Mouse (Mus musculus): Measurements from ENCODE around the gene Mkrn2. TPM values are rescaled to one million over a fixed set of nuclear protein-coding genes. Genes with fewer than 3 reads are reported as not detected.
"Not testable (repeated sequence)": the region's sequence is repeated elsewhere in the genome, so short reads cannot be mapped to it uniquely, and the experiment has no call there.

Mkrn2 gene
- total RNA-seq, 2 experiments from 2014 or later = 34.4 to 34.6 TPM

- DNase-seq (ENCODE audit: low spot score in 2 of 2) = no peak
- intact Hi-C loops (cut with DNase I) = loop anchor here (5.0 kb wide), 1 partner anchor 76 kb away; the partner anchor contains the start of gene Raf1
Measured at GRCm38 (mm10) chr6:115601322-115601714, 384 bp upstream of the Mkrn2 start.

GRCm38 (mm10) chr6:115606461-115606860 lies 4.8 kb downstream of the Mkrn2 start:
- intact Hi-C loops (cut with DNase I) = no loop called here
- no peak for DNase-seq (ENCODE audit: low spot score in 2 of 2)

GRCm38 (mm10) chr6:115607429-115607828 lies 5.7 kb downstream of the Mkrn2 start:
- intact Hi-C loops (cut with DNase I) = no loop called here
- DNase-seq (ENCODE audit: low spot score in 2 of 2) = peak; percentile 41 to 44

- no peak for DNase-seq (ENCODE audit: low spot score in 2 of 2)
- intact Hi-C loops (cut with DNase I) = no loop called here
Measured at GRCm38 (mm10) chr6:115609121-115609520, 7.4 kb downstream of the Mkrn2 start.

GRCm38 (mm10) chr6:115610301-115610700 lies 8.6 kb downstream of the Mkrn2 start:
- no peak for DNase-seq (ENCODE audit: low spot score in 2 of 2)
- intact Hi-C loops (cut with DNase I) = no loop called here

GRCm38 (mm10) chr6:115613793-115614192 lies 12.1 kb downstream of the Mkrn2 start:
- DNase-seq (ENCODE audit: low spot score in 2 of 2) = peak in 1 of 2 experiments; percentile 47
- intact Hi-C loops (cut with DNase I) = no loop called here

- no peak for DNase-seq (ENCODE audit: low spot score in 2 of 2)
- intact Hi-C loops (cut with DNase I) = no loop called here
Measured at GRCm38 (mm10) chr6:115615983-115616382, 14.3 kb downstream of the Mkrn2 start.

- intact Hi-C loops (cut with DNase I) = no loop called here
- no peak for DNase-seq (ENCODE audit: low spot score in 2 of 2)
Measured at GRCm38 (mm10) chr6:115619818-115620217, 18.1 kb downstream of the Mkrn2 start.

- intact Hi-C loops (cut with DNase I) = no loop called here
Measured at GRCm38 (mm10) chr6:115620942-115621341, 19.2 kb downstream of the Mkrn2 start.

GRCm38 (mm10) chr6:115626121-115626520 lies 24.4 kb downstream of the Mkrn2 start:
- DNase-seq (ENCODE audit: low spot score in 2 of 2) = no peak
- intact Hi-C loops (cut with DNase I) = no loop called here

More at GRCm38 (mm10) chr6:115620942-115621341, 19.2 kb downstream of the Mkrn2 start:
- DNase-seq (ENCODE audit: low spot score in 2 of 2) = no peak

GRCm38 (mm10) chr6:115631056-115631795 lies 29.5 kb downstream of the Mkrn2 start:
- intact Hi-C loops (cut with DNase I) = no loop called here
- no peak for DNase-seq (ENCODE audit: low spot score in 2 of 2)

GRCm38 (mm10) chr6:115634015-115634414 lies 32.3 kb downstream of the Mkrn2 start:
- intact Hi-C loops (cut with DNase I) = no loop called here
- no peak for DNase-seq (ENCODE audit: low spot score in 2 of 2)

GRCm38 (mm10) chr6:115638188-115638587 lies 36.5 kb downstream of the Mkrn2 start:
- DNase-seq (ENCODE audit: low spot score in 2 of 2); intact Hi-C loops (cut with DNase I): not testable (repeated sequence)

- intact Hi-C loops (cut with DNase I) = no loop called here
- DNase-seq (ENCODE audit: low spot score in 2 of 2) = no peak
Measured at GRCm38 (mm10) chr6:115643315-115643714, 41.6 kb downstream of the Mkrn2 start.

- intact Hi-C loops (cut with DNase I) = no loop called here
- DNase-seq (ENCODE audit: low spot score in 2 of 2) = no peak
Measured at GRCm38 (mm10) chr6:115649792-115650365, 48.2 kb downstream of the Mkrn2 start.

GRCm38 (mm10) chr6:115650476-115651427 lies 49.0 kb downstream of the Mkrn2 start:
- intact Hi-C loops (cut with DNase I) = no loop called here
- no peak for DNase-seq (ENCODE audit: low spot score in 2 of 2)

GRCm38 (mm10) chr6:115651719-115652118 lies 50.0 kb downstream of the Mkrn2 start:
- intact Hi-C loops (cut with DNase I) = no loop called here
- no peak for DNase-seq (ENCODE audit: low spot score in 2 of 2)

GRCm38 (mm10) chr6:115653939-115654338 lies 52.2 kb downstream of the Mkrn2 start:
- DNase-seq (ENCODE audit: low spot score in 2 of 2) = no peak
- intact Hi-C loops (cut with DNase I) = no loop called here

- no peak for DNase-seq (ENCODE audit: low spot score in 2 of 2)
- intact Hi-C loops (cut with DNase I) = no loop called here
Measured at GRCm38 (mm10) chr6:115658802-115659201, 57.1 kb downstream of the Mkrn2 start.

- intact Hi-C loops (cut with DNase I) = no loop called here
- DNase-seq (ENCODE audit: low spot score in 2 of 2) = no peak
Measured at GRCm38 (mm10) chr6:115664268-115664667, 62.6 kb downstream of the Mkrn2 start.
